Mouse (Mus musculus) midbrain, embryonic 14.5 days (tissue): ENCODE data around the gene Pde4dip. TPM values are rescaled to one million over a fixed set of nuclear protein-coding genes. Genes with fewer than 3 reads are reported as not detected.

Experiments
- ATAC-seq: fragments of 200-750 bp; cut with Nextera tagmentation; 2 replicates; pipeline ENCODE4 v1.8.0; 2017; ENCODE audit warnings: moderate number of reproducible peaks, moderate library complexity; ENCODE audit not compliant: low FRiP score, low TSS enrichment
- DNase-seq: peaks from one replicate; pipeline ENCODE4 v3.0.0-alpha.2; 2015
- H3K27ac ChIP-seq: fragments of 300-500 bp; sonication (generic); replicated peaks from 2 replicates; pipeline ENCODE4 v1.5.1; 2014; ENCODE audit warnings: mild to moderate bottlenecking, low read depth, low read length, moderate library complexity
- H3K27me3 ChIP-seq: fragments of 300-500 bp; sonication (generic); 2 replicates; pipeline ENCODE4 v1.6.1; 2014; ENCODE audit warnings: low read length, control low read depth, mixed read lengths; ENCODE audit not compliant: control insufficient read depth, insufficient read depth
- H3K36me3 ChIP-seq: fragments of 300-500 bp; sonication (generic); 2 replicates; pipeline ENCODE4 v1.6.1; 2014; ENCODE audit warnings: low read length, control low read depth; ENCODE audit not compliant: control insufficient read depth, insufficient read depth
- H3K4me1 ChIP-seq: fragments of 300-500 bp; sonication (generic); 2 replicates; pipeline ENCODE4 v1.6.1; 2014; ENCODE audit warnings: mild to moderate bottlenecking, antibody characterized with exemption, low read length, control low read depth; ENCODE audit not compliant: control insufficient read depth, insufficient read depth
- H3K4me2 ChIP-seq: fragments of 300-500 bp; sonication (generic); 2 replicates; pipeline ENCODE4 v1.6.1; 2014; ENCODE audit warnings: mild to moderate bottlenecking, low read length, moderate library complexity
- H3K4me3 ChIP-seq: fragments of 300-500 bp; sonication (generic); replicated peaks from 2 replicates; pipeline ENCODE4 v1.5.1; 2014; ENCODE audit warnings: low read depth, low read length
- H3K9ac ChIP-seq: fragments of 300-500 bp; sonication (generic); replicated peaks from 2 replicates; pipeline ENCODE4 v1.6.1; 2014; ENCODE audit warnings: mild to moderate bottlenecking, low read length, moderate library complexity
- H3K9me3 ChIP-seq: fragments of 300-500 bp; sonication (generic); 2 replicates; pipeline ENCODE4 v1.6.1; 2016; ENCODE audit warnings: low read length, control low read depth, mixed read lengths; ENCODE audit not compliant: control insufficient read depth
- WGBS: fragments of 180-500 bp; shearing (Covaris S2); extraction: QIAGEN DNeasy Blood & Tissue Kit; methylation state at CpG from one replicate; pipeline ENCODE4 v1.1.7; 2014; 5-methylcytosine and 5-hydroxymethylcytosine counted together
- polyA plus RNA-seq: library from polyadenylated mRNA; unstranded; fragments of >200 nt; fragmentation: Nextera tagmentation; extraction: Ambion mirVana; gene quantifications from 2 replicates; pipeline ENCODE4 v1.2.1, GENCODE M21; 2014

Gene Pde4dip
- polyA plus RNA-seq, 1 experiment from 2014 or later: 76.3 TPM

- Histone ChIP-seq H3K36me3 (no peaks in the 10 kb centered on the region), H3K4me3 (no peak overlapping the region), H3K27ac (no peak overlapping the region), H3K4me1 (no peaks in the 10 kb centered on the region), H3K9me3 (no peaks in the 10 kb centered on the region), H3K27me3 (no peaks in the 10 kb centered on the region), H3K9ac (no peak overlapping the region), H3K4me2 (no peak overlapping the region)
- 99% methylated on average over 2 of the region's 2 CpGs for WGBS
- ATAC-seq: no peak
- no peak for DNase-seq
Measured at GRCm38 (mm10) chr3:97810334-97810733, 78.2 kb downstream of the Pde4dip start.

- no peaks in the 10 kb centered on the region for H3K4me1 ChIP-seq
Measured at GRCm38 (mm10) chr3:97805559-97805958, 82.9 kb downstream of the Pde4dip start.

GRCm38 (mm10) chr3:97803675-97804074, 84.8 kb downstream of the Pde4dip start:
- Histone ChIP-seq H3K27ac (no peak overlapping the region), H3K27me3 (no peaks in the 10 kb centered on the region), H3K4me2 (no peak overlapping the region), H3K4me1 (no peaks in the 10 kb centered on the region), H3K36me3 (no peaks in the 10 kb centered on the region), H3K9ac (no peak overlapping the region), H3K9me3 (no peaks in the 10 kb centered on the region), H3K4me3 (no peak overlapping the region)
- WGBS: 84% methylated on average over 3 of the region's 3 CpGs
- ATAC-seq: no peak
- no peak for DNase-seq

More at GRCm38 (mm10) chr3:97805559-97805958, 82.9 kb downstream of the Pde4dip start:
- Histone ChIP-seq H3K9me3 (no peaks in the 10 kb centered on the region), H3K27me3 (no peaks in the 10 kb centered on the region), H3K4me2 (no peak overlapping the region), H3K4me3 (no peak overlapping the region), H3K27ac (no peak overlapping the region), H3K9ac (no peak overlapping the region), H3K36me3 (no peaks in the 10 kb centered on the region)
- DNase-seq: no peak
- 93% methylated on average over 2 of the region's 2 CpGs for WGBS
- ATAC-seq: no peak

- ATAC-seq (no peak), DNase-seq (no peak)
- Histone ChIP-seq H3K27me3 (no peaks in the 10 kb centered on the region), H3K9me3 (no peaks in the 10 kb centered on the region), H3K36me3 (no peaks in the 10 kb centered on the region), H3K27ac (no peak overlapping the region), H3K4me3 (no peak overlapping the region), H3K4me2 (no peak overlapping the region), H3K9ac (no peak overlapping the region), H3K4me1 (no peaks in the 10 kb centered on the region)
- 92% methylated on average over 2 of the region's 2 CpGs for WGBS
Measured at GRCm38 (mm10) chr3:97802927-97803326, 85.6 kb downstream of the Pde4dip start.

- WGBS: 84% methylated on average over 5 of the region's 5 CpGs
- no peak for DNase-seq
- Histone ChIP-seq H3K36me3 (no peaks in the 10 kb centered on the region), H3K27ac (no peak overlapping the region), H3K9me3 (no peaks in the 10 kb centered on the region), H3K27me3 (no peaks in the 10 kb centered on the region), H3K9ac (no peak overlapping the region), H3K4me1 (no peaks in the 10 kb centered on the region), H3K4me3 (no peak overlapping the region), H3K4me2 (no peak overlapping the region)
- no peak for ATAC-seq
Measured at GRCm38 (mm10) chr3:97802297-97802696, 86.2 kb downstream of the Pde4dip start.

- H3K9ac ChIP-seq: no peak overlapping the region
- no peaks in the 10 kb centered on the region for H3K4me1 ChIP-seq
- ATAC-seq (no peak), DNase-seq (no peak)
- no peaks in the 10 kb centered on the region for H3K9me3 ChIP-seq
- no peaks in the 10 kb centered on the region for H3K36me3 ChIP-seq
- H3K27me3 ChIP-seq: no peaks in the 10 kb centered on the region
- no peak overlapping the region for H3K4me2 ChIP-seq
- H3K27ac ChIP-seq: no peak overlapping the region
- WGBS: 91% methylated on average over 3 of the region's 3 CpGs
- H3K4me3 ChIP-seq: no peak overlapping the region
Measured at GRCm38 (mm10) chr3:97801178-97801699, 87.3 kb downstream of the Pde4dip start.

GRCm38 (mm10) chr3:97800657-97801056, 87.8 kb downstream of the Pde4dip start:
- H3K9me3 ChIP-seq: no peaks in the 10 kb centered on the region
- H3K36me3 ChIP-seq: no peaks in the 10 kb centered on the region
- no peak overlapping the region for H3K9ac ChIP-seq
- no peak overlapping the region for H3K27ac ChIP-seq
- H3K4me3 ChIP-seq: no peak overlapping the region
- 89% methylated on average over 5 of the region's 5 CpGs for WGBS
- no peak overlapping the region for H3K4me2 ChIP-seq
- H3K4me1 ChIP-seq: no peaks in the 10 kb centered on the region
- no peak for DNase-seq
- no peak for ATAC-seq
- H3K27me3 ChIP-seq: no peaks in the 10 kb centered on the region

- ATAC-seq: no peak
- Histone ChIP-seq H3K27me3 (no peaks in the 10 kb centered on the region), H3K4me2 (no peak overlapping the region), H3K9ac (no peak overlapping the region), H3K9me3 (no peaks in the 10 kb centered on the region), H3K36me3 (no peaks in the 10 kb centered on the region), H3K27ac (no peak overlapping the region), H3K4me3 (no peak overlapping the region), H3K4me1 (no peaks in the 10 kb centered on the region)
- DNase-seq: no peak
- WGBS: 82% methylated on average over 3 of the region's 3 CpGs
Measured at GRCm38 (mm10) chr3:97800004-97800403, 88.5 kb downstream of the Pde4dip start.

GRCm38 (mm10) chr3:97799267-97799666, 89.2 kb downstream of the Pde4dip start:
- H3K4me1 ChIP-seq: no peaks in the 10 kb centered on the region
- 59% methylated on average over 3 of the region's 3 CpGs for WGBS

More at GRCm38 (mm10) chr3:97799267-97799666, 89.2 kb downstream of the Pde4dip start:
- no peak overlapping the region for H3K4me2 ChIP-seq
- H3K27me3 ChIP-seq: no peaks in the 10 kb centered on the region
- H3K9ac ChIP-seq: no peak overlapping the region
- DNase-seq (no peak), ATAC-seq (no peak)
- H3K9me3 ChIP-seq: no peaks in the 10 kb centered on the region
- H3K27ac ChIP-seq: no peak overlapping the region
- no peaks in the 10 kb centered on the region for H3K36me3 ChIP-seq
- no peak overlapping the region for H3K4me3 ChIP-seq
